Mouse (Mus musculus) cortical plate, adult 2 months (tissue): ENCODE measurements around the gene Vps33b.
A peak's percentile ranks its signal among the peaks of the same experiment; 100 is the strongest.

Source experiments
- CTCF ChIP-seq: fragments of 200-500 bp; IDR thresholded peaks from 2 replicates; pipeline ENCODE4 v1.5.1; 2011; ENCODE audit warnings: mild to moderate bottlenecking, control low read depth, low read length; ENCODE audit not compliant: insufficient read depth; ENCODE audit errors: extremely low read depth
- POLR2A ChIP-seq: fragments of 200-500 bp; IDR thresholded peaks from 2 replicates; pipeline ENCODE4 v1.6.1; 2011; ENCODE audit warnings: mild to moderate bottlenecking, low read length, control low read depth; ENCODE audit not compliant: insufficient read depth; ENCODE audit errors: extremely low read depth

- peak; percentile 97 for TF ChIP-seq POLR2A
- peak; percentile 62 for TF ChIP-seq CTCF
These were observed 70.6 kb downstream of the Vps33b start for GRCm38 (mm10) chr7:80339793-80340628.
